Mouse (Mus musculus): ENCODE data around the gene Pdzd8. TPM values are rescaled to one million over a fixed set of nuclear protein-coding genes. Genes with fewer than 3 reads are reported as not detected.
A peak's percentile ranks its signal among the peaks of the same experiment; 100 is the strongest.

The Pdzd8 gene
- total RNA-seq, 2 experiments from 2014 or later: 46.8 to 57.6 TPM

DNA sequence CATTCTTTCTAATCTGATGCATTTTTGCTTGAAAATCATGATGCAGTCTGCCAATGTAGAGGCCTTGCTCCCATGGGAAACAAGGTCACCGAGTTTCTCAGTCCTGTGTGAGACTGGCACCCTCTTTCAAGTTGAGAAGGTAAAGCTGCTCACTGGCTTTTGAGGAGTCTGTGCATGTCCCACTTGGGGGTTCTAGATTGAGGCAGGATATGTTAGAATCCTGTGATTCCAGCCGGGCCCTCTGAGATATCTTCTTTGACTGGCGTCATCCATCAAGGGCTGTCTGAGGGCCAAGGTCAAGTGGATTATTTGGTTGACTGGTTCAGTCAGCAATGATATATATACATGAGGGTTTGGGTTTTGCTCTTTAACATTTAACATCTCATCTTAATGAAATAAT, 63.6 kb downstream of the Pdzd8 start:
- ATAC-seq (replicated peaks; ENCODE audit: poor library complexity, severe bottlenecking): no peak

DNA sequence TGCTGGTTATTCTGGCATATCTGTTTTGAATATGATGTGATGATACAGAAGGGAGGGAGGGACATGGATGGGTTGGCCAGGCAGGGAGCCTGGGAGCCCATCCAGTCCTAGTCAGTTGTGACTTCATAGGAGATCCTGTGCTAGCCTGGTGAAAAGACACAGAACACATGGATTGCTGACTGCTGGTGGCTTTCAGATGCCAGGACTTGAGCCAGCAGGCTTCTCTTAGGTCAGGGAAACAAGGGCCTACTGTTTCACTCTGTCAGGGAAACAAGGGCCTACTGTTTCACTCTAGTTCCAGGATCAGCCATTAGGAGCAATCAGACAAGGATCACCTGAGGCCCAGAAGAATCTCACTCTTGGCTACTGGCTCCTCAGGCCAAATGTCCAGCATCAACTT, 64.7 kb downstream of the Pdzd8 start:
- no peak for ATAC-seq (replicated peaks; ENCODE audit: poor library complexity, severe bottlenecking)

DNA sequence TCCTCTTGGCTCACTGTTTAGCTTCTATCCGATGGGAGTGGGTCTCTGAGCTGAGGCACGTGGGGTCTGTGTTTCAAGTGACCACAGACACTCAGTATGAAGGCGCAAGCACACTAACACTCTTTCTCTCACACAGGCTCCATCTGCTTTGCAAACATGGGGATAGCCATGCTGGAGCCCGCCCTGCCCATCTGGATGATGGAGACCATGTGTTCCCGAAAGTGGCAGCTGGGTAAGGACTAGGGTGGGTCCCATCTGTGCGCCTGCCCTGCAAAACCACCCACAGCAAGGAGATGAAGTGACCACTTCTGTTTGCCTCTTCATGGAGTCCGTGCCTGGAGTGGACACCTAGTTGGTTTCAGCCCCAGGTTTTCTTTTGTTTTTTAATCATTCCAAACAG, 69.2 kb downstream of the Pdzd8 start:
- ATAC-seq (replicated peaks; ENCODE audit: poor library complexity, severe bottlenecking): no peak

DNA sequence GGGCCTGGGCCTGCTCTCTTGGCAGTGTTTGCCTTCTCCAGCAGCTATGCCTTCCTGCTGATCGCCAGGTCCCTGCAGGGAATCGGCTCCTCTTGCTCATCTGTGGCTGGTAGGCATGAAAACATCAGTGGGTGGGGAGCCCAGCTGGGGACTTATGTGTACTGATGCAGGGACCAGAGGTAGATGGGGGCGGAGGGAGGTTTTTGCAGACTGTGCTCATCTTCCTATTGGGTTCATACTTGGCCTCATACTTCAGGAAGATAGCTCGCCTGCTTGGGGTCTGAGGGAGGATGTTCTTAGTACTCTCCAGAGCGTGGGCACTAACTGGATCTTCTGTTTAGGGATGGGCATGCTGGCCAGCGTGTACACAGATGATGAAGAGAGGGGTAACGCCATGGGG, 72.4 kb downstream of the Pdzd8 start:
- no peak for ATAC-seq (replicated peaks; ENCODE audit: poor library complexity, severe bottlenecking)

DNA sequence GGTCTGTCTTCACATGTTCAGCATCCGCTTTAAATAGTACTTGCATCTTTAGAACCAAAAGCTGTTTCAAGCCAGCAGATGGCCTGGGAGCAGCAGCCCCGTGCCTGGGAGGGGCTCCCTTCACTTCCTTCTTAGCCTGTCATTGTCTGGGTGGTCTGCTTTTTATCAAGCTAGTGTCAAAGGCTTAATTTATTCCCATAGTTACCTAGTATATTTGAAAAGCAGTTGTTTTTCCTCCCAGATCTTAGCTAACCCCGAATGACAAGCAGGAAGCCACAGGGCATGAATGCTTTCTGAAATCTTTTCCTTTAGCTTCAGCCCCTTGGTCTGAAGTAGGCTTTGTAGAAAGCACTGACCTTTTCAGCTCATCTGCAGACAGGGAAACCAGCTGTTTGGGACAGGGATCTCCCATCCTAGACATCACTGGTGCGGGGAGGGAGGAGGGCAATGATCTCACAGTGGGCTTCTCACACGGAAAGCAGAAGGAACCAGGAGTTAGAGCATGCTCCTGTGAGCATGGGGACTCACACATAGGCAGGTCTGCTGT, 78.1 kb downstream of the Pdzd8 start:
- ATAC-seq (replicated peaks; ENCODE audit: poor library complexity, severe bottlenecking): no peak; the same call in 1 of the 2 replicates

DNA sequence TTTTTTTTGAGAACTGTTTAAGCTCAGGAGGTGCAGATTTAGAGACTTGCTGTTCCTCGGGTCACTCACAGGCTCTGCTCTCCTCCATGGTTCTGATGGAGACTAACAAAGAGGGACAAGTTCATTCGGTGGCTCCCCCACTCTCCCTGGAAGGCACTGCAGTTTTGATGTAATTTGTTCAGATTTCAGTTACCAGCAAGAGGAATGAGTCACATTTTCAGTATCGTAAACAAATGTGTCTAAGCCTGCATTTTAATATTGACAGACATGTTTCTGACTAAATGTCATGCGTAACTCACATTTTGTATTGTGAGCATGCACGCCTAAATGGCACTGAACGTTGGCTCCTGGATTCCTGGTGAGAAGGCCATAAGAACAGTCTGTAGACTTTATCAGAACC, 79.7 kb downstream of the Pdzd8 start:
- ATAC-seq (replicated peaks; ENCODE audit: poor library complexity, severe bottlenecking): no peak

DNA sequence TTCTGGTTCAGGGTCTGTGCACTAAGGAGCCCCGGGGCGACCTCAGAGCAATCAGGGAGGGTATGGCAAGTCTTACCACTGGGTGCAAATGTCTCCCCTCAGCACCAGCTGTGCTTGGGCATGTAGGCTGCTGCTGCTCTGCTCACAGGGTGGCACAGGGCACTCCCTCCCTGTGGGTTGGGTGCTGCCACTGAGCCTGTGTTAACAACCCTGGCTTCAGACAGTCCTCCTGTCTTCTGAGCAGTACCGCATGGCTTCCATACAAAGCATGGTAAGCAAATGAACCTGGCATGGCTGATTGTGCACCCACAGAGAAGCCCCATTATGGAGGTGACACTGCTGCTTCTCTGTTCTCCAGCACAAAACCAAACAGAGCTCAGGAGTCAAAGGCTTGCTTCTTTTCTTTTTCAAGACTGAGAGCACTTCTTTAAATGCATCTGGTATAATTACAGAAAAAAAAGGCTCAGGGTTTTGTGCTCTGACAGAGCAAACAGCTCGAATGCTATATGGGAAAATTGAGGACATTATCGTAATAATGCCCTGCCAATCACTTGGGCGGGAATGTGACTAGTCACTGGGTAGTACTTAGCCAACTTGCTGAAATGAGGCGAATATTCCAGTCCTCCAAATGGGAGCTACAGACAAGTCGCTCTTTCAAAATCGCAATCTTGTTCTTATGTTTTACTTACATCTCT, 80.6 kb downstream of the Pdzd8 start:
- ATAC-seq (replicated peaks; ENCODE audit: poor library complexity, severe bottlenecking): no peak

DNA sequence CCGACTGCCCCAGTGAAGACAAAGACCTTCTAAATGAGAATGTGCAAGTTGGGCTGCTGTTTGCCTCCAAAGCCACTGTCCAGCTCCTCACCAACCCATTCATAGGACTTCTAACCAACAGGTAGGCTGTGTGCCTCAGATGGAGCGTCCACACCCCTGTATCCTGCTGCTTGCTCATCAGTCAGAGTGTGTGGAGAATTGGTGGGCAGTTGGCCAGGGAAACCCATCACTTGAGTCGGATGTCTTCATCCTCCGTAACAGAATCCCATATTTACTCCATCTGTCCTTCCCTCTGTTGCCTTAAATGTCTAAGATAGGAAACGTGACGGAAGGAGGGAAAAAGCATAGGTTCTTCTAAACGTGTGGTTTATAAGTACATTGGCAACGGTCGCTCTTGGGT, 82.4 kb downstream of the Pdzd8 start:
- no peak for ATAC-seq (replicated peaks; ENCODE audit: poor library complexity, severe bottlenecking)

DNA sequence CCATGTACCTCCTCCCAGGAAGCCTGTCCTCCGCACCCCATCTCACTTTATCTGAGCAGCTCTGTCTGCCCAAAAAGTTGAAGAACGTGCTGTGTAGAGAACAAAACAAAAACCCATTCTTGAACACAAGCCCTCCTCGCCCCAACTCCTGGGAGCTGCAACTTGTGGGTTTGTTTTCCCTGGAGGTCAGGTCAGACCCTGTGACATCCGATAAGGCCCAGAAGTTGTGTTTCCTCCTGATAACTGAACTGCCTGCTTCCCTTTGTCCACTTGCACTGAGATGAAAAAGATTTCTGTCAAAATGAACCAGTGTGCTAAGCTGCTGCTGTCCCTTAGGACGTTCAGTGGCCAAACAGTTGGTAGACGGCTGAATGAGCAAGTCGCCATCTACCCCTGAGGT, 84.0 kb downstream of the Pdzd8 start:
- peak; percentile 10; the same call in 1 of the 2 replicates for ATAC-seq (replicated peaks; ENCODE audit: poor library complexity, severe bottlenecking)

DNA sequence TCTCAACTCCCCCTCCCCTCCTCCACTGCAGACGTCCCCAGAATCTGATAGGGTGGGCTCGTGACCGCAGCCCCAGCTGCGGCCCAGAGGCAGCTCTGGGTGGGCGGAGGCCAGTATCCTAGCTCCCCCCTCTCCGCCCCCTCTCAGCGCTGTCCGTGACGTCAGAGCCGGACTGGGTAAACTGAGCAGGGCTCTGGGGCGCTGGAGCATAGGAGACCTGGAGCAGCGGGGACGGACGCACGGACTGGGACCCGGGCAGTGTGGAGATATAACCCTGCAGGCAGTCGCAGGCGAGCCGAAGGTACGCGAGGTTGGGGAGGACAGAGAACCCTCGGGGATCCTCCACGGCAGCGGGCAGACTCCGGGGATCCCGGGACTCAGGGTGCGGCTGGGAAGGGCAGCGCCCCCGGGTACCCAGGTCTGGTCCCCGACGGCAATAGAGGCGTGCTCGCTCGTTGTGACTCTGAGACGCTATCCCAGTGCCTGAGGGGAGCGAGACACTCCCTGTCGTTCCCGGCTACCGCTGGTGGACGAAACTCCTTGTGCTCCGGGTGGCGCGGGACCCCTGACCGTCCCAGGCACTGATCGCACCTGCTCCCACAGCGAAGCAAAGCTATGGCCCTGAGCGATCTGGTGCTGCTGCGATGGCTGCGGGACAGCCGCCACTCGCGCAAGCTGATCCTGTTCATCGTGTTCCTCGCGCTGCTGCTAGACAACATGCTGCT, 84.7 kb downstream of the Pdzd8 start, which contains the start of gene Slc18a2:
Gene Slc18a2 (plus strand): TSS at position 179 of the 725 bp plus-strand sequence.
- ATAC-seq (replicated peaks; ENCODE audit: poor library complexity, severe bottlenecking): peak; percentile 80

DNA sequence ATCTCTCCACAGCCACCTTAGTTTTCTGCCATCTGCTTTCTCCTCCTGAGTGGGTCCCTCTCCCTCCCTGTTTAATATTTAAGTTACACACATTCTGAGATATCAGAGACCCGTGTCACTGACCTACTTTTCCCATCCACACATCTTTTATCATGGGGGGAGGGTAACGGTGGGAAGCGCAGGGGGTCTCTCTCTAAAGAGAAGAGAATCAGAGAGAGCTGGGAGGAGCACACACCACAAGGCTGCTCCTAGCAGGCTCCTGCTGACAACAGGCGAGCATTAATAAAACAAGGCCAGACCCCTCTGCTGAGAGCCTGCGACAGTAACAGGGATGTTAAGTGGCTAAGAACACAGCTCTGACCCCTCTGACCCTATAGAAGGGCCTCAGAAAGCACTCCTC, 85.9 kb downstream of the Pdzd8 start:
- no peak for ATAC-seq (replicated peaks; ENCODE audit: poor library complexity, severe bottlenecking)

DNA sequence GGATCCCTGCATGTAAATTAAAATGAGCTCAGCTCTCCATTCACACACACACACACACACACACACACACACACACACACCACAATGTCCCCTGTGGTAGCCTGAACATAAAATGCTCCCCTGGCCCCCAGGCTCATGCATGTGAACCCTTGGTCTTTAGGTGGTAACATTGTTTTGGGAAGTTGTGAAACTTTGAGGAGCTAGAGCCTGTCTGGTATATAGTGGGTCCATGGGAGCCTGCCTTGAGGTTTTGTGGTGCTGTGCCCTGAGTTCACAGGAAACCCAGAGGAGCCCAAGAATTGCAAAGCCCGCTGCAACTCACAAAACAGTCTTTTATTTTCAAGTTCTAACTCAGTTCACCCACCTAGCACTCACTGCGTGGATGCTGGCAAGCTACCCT, 92.9 kb downstream of the Pdzd8 start:
- peak; percentile 72 for ATAC-seq (replicated peaks; ENCODE audit: poor library complexity, severe bottlenecking)

DNA sequence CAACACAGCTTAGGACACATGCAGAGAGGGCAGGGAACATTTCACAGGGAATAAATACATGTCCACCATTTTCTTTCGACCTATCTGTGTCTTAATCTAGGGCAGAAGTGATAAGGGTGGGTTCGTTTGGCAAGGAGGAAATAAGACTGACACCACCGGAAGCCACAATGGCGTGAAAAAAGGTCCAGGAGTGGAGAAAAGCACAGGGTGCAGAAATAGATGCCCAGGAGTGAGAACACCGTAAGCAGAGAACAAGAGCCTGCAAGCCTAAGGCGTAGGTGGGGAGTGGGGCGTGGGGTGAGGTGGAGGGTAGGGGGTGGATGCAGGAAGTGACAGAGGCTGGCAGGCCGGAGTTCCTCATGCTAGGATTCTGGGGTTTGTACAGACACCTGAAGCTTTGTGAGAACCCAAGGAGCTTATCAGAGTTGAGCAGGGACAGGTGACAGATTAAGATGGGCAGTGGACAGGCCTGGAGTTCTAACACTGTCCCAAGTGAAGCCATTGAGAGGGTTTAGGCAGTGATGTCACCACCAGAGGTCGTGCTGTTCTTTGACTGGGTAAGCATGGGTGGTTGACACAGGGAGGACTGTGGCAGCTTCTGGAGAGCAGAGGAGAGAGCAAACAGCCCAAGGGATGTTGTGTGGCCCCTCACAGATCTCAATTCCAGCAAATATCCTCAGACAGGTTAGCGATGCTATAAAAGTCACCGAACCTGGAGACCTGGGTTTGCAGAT, 96.9 kb downstream of the Pdzd8 start:
- ATAC-seq (replicated peaks; ENCODE audit: poor library complexity, severe bottlenecking): peak; percentile 52

DNA sequence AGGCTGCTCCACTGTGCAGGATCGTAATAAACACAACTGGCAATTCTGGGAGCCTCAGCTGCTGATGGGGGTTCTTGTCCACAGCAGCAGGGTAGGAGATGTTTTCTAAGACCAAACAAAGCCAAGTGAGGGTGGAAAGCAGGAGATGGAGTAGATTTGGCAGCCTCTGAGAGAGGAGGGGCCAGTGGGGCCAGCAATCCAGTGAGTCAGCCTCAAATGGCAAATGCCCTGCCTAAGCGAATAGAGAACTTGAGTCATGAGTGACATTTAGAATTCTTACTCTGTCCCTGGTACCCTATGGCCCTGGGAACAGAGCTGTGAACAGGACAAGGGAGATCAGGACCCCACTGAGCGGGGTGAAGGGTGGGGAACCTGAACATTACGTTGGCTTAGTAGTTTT, 97.4 kb downstream of the Pdzd8 start:
- peak; percentile 17; the same call in 1 of the 2 replicates for ATAC-seq (replicated peaks; ENCODE audit: poor library complexity, severe bottlenecking)

Other genes with a start within 250 kb of the Pdzd8 start
- gene Vax1, start 175.7 kb downstream of the Pdzd8 start, total RNA-seq (2014; fragmentation: Nextera tagmentation): not detected in 2 replicates
- gene Vax1, start 175.7 kb downstream of the Pdzd8 start, total RNA-seq (2017): not detected in 2 replicates
- not detected in 2 replicates for gene Kcnk18, start 126.6 kb downstream of the Pdzd8 start, total RNA-seq (2014; fragmentation: Nextera tagmentation)
- not detected in 2 replicates for gene Kcnk18, start 126.6 kb downstream of the Pdzd8 start, total RNA-seq (2017)
- gene Slc18a2, start 84.9 kb downstream of the Pdzd8 start, total RNA-seq (2014; fragmentation: Nextera tagmentation): 8.7 and 9.6 TPM in 2 replicates
- 3.7 TPM in 2 replicates for gene Slc18a2, start 84.9 kb downstream of the Pdzd8 start, total RNA-seq (2017)
- gene Rps12-ps3, start 23.5 kb downstream of the Pdzd8 start, total RNA-seq (2014; fragmentation: Nextera tagmentation): 373 and 396 TPM in 2 replicates
- 747 and 1,107 TPM in 2 replicates for gene Rps12-ps3, start 23.5 kb downstream of the Pdzd8 start, total RNA-seq (2017)
- gene Emx2, start 112.6 kb upstream of the Pdzd8 start, total RNA-seq (2014; fragmentation: Nextera tagmentation): not detected in 2 replicates
- gene Emx2, start 112.6 kb upstream of the Pdzd8 start, total RNA-seq (2017): not detected in 2 replicates

All from granulocyte monocyte progenitor cell, adult 5-6 weeks (primary cell).